Mouse (Mus musculus): Measurements from ENCODE around the gene Samd1. TPM values are rescaled to one million over a fixed set of nuclear protein-coding genes. Genes with fewer than 3 reads are reported as not detected.
A peak's percentile ranks its signal among the peaks of the same experiment; 100 is the strongest.

The Samd1 gene
- polyA plus RNA-seq, 1 experiment from 2014 or later = 4.2 TPM

GRCm38 (mm10) chr8:84027449-84027848 lies 30.0 kb downstream of the Samd1 start:
- Histone ChIP-seq H3K4me1 (replicated peaks; ENCODE audit: control insufficient read depth, insufficient read depth) (peaks cover 10% of the 10 kb centered on the region; the same call in 1 of the 2 replicates), H3K4me2 (replicated peaks; ENCODE audit: low read depth) (no peak overlapping the region), H3K4me3 (ENCODE audit: low read depth, low read length) (no peak overlapping the region), H3K9ac (ENCODE audit: low read length) (no peak overlapping the region), H3K36me3 (ENCODE audit: control insufficient read depth, insufficient read depth, low read length) (no peaks in the 10 kb centered on the region), H3K27ac (replicated peaks) (no peak overlapping the region), H3K27me3 (ENCODE audit: control insufficient read depth, insufficient read depth, low read length) (peaks cover 2% of the 10 kb centered on the region; the same call in 1 of the 2 replicates), H3K9me3 (ENCODE audit: control insufficient read depth, low read length) (no peaks in the 10 kb centered on the region)
- no peak for ATAC-seq (ENCODE audit: low FRiP score, low TSS enrichment)
- 13% methylated on average over 10 of the region's 10 CpGs for WGBS
- TF ChIP-seq EP300 (optimal IDR thresholded peaks at IDR 0.05) = no peak
- no peak for TF ChIP-seq CTCF (IDR thresholded peaks at IDR 0.05; ENCODE audit: low read depth)
- DNase-seq (ENCODE audit: low spot score) = no peak

GRCm38 (mm10) chr8:84029272-84029671 lies 31.8 kb downstream of the Samd1 start:
- TF ChIP-seq EP300 (optimal IDR thresholded peaks at IDR 0.05) = no peak
- TF ChIP-seq CTCF (IDR thresholded peaks at IDR 0.05; ENCODE audit: low read depth) = no peak
- H3K4me2 ChIP-seq (replicated peaks; ENCODE audit: low read depth) = no peak overlapping the region
- H3K4me1 ChIP-seq (replicated peaks; ENCODE audit: control insufficient read depth, insufficient read depth) = 0 out of 2 replicates have a peak, but pooled peaks cover 3% of the 10 kb centered on the region
- DNase-seq (ENCODE audit: low spot score) (no peak), ATAC-seq (ENCODE audit: low FRiP score, low TSS enrichment) (no peak)
- H3K27me3 ChIP-seq (ENCODE audit: control insufficient read depth, insufficient read depth, low read length) = peaks cover 2% of the 10 kb centered on the region; the same call in 1 of the 2 replicates
- no peak overlapping the region for H3K9ac ChIP-seq (ENCODE audit: low read length)
- H3K36me3 ChIP-seq (ENCODE audit: control insufficient read depth, insufficient read depth, low read length) = no peaks in the 10 kb centered on the region
- H3K4me3 ChIP-seq (ENCODE audit: low read depth, low read length) = no peak overlapping the region
- no peak overlapping the region for H3K27ac ChIP-seq (replicated peaks)
- no peaks in the 10 kb centered on the region for H3K9me3 ChIP-seq (ENCODE audit: control insufficient read depth, low read length)
- WGBS = 88% methylated on average over 5 of the region's 5 CpGs

GRCm38 (mm10) chr8:84032777-84033176 lies 35.3 kb downstream of the Samd1 start:
- TF ChIP-seq EP300 (optimal IDR thresholded peaks at IDR 0.05) (no peak), CTCF (IDR thresholded peaks at IDR 0.05; ENCODE audit: low read depth) (no peak)
- Histone ChIP-seq H3K36me3 (ENCODE audit: control insufficient read depth, insufficient read depth, low read length) (no peaks in the 10 kb centered on the region), H3K4me2 (replicated peaks; ENCODE audit: low read depth) (no peak overlapping the region), H3K9me3 (ENCODE audit: control insufficient read depth, low read length) (no peaks in the 10 kb centered on the region), H3K27ac (replicated peaks) (no peak overlapping the region), H3K9ac (ENCODE audit: low read length) (no peak overlapping the region), H3K4me3 (ENCODE audit: low read depth, low read length) (no peak overlapping the region), H3K4me1 (replicated peaks; ENCODE audit: control insufficient read depth, insufficient read depth) (no peaks in the 10 kb centered on the region), H3K27me3 (ENCODE audit: control insufficient read depth, insufficient read depth, low read length) (no peaks in the 10 kb centered on the region)
- no peak for DNase-seq (ENCODE audit: low spot score)
- no peak for ATAC-seq (ENCODE audit: low FRiP score, low TSS enrichment)
- WGBS = 74% methylated on average over 4 of the region's 4 CpGs

- Histone ChIP-seq H3K9ac (ENCODE audit: low read length) (no peak overlapping the region), H3K4me1 (replicated peaks; ENCODE audit: control insufficient read depth, insufficient read depth) (no peaks in the 10 kb centered on the region), H3K4me2 (replicated peaks; ENCODE audit: low read depth) (no peak overlapping the region), H3K4me3 (ENCODE audit: low read depth, low read length) (no peak overlapping the region), H3K9me3 (ENCODE audit: control insufficient read depth, low read length) (no peaks in the 10 kb centered on the region), H3K27me3 (ENCODE audit: control insufficient read depth, insufficient read depth, low read length) (no peaks in the 10 kb centered on the region), H3K36me3 (ENCODE audit: control insufficient read depth, insufficient read depth, low read length) (no peaks in the 10 kb centered on the region), H3K27ac (replicated peaks) (no peak overlapping the region)
- ATAC-seq (ENCODE audit: low FRiP score, low TSS enrichment) (no peak), DNase-seq (ENCODE audit: low spot score) (no peak)
- WGBS = 52% methylated on average over 5 of the region's 5 CpGs
- TF ChIP-seq CTCF (IDR thresholded peaks at IDR 0.05; ENCODE audit: low read depth) = no peak
- no peak for TF ChIP-seq EP300 (optimal IDR thresholded peaks at IDR 0.05)
These were observed 40.5 kb downstream of the Samd1 start for GRCm38 (mm10) chr8:84038015-84038414.

- peak; percentile 76 for DNase-seq (ENCODE audit: low spot score)
- TF ChIP-seq CTCF (IDR thresholded peaks at IDR 0.05; ENCODE audit: low read depth) = peak; percentile 94
- no peak for TF ChIP-seq EP300 (optimal IDR thresholded peaks at IDR 0.05)
- ATAC-seq (ENCODE audit: low FRiP score, low TSS enrichment) = peak; percentile 38; the same call in 1 of the 2 replicates
- Histone ChIP-seq H3K9ac (ENCODE audit: low read length) (no peak overlapping the region), H3K9me3 (ENCODE audit: control insufficient read depth, low read length) (no peaks in the 10 kb centered on the region), H3K4me1 (replicated peaks; ENCODE audit: control insufficient read depth, insufficient read depth) (no peaks in the 10 kb centered on the region), H3K4me2 (replicated peaks; ENCODE audit: low read depth) (no peak overlapping the region), H3K4me3 (ENCODE audit: low read depth, low read length) (no peak overlapping the region), H3K27ac (replicated peaks) (no peak overlapping the region), H3K36me3 (ENCODE audit: control insufficient read depth, insufficient read depth, low read length) (no peaks in the 10 kb centered on the region), H3K27me3 (ENCODE audit: control insufficient read depth, insufficient read depth, low read length) (no peaks in the 10 kb centered on the region; the same call in 1 of the 2 replicates)
- 1% methylated on average over 5 of the region's 5 CpGs for WGBS
These were observed 41.6 kb downstream of the Samd1 start for GRCm38 (mm10) chr8:84039050-84039449.

GRCm38 (mm10) chr8:84042066-84042947 lies 44.8 kb downstream of the Samd1 start, which contains the start of gene Il27ra:
Gene Il27ra, minus strand, starts transcription at chr8:84042589.
- Histone ChIP-seq H3K9ac (ENCODE audit: low read length) (0 out of 2 replicates have a peak within 1 kb of the TSS, but pooled peaks have one; percentile 23), H3K4me2 (replicated peaks; ENCODE audit: low read depth) (peak within 1 kb of the TSS; percentile 61), H3K27me3 (ENCODE audit: control insufficient read depth, insufficient read depth, low read length) (peaks cover 4% of the 10 kb centered on the region; the same call in 1 of the 2 replicates), H3K9me3 (ENCODE audit: control insufficient read depth, low read length) (no peaks in the 10 kb centered on the region), H3K27ac (replicated peaks) (no peak within 1 kb of the TSS), H3K4me3 (ENCODE audit: low read depth, low read length) (peak within 1 kb of the TSS; percentile 32), H3K4me1 (replicated peaks; ENCODE audit: control insufficient read depth, insufficient read depth) (no peaks in the 10 kb centered on the region), H3K36me3 (ENCODE audit: control insufficient read depth, insufficient read depth, low read length) (no peaks in the 10 kb centered on the region)
- TF ChIP-seq CTCF (IDR thresholded peaks at IDR 0.05; ENCODE audit: low read depth) (peak; percentile 82), EP300 (optimal IDR thresholded peaks at IDR 0.05) (no peak)
- ATAC-seq (ENCODE audit: low FRiP score, low TSS enrichment) (peak; percentile 82), DNase-seq (ENCODE audit: low spot score) (peak; percentile 74)
- WGBS = 7% methylated on average over 40 of the region's 40 CpGs

All from stomach, postnatal 0 days (tissue).